Mouse (Mus musculus) NIH3T3 (cell line): ENCODE results near the gene Ptar1.
"Not testable (repeated sequence)": the region's sequence is repeated elsewhere in the genome, so short reads cannot be mapped to it uniquely, and the experiment has no call there.

Experiments used
- DNase-seq: peaks from one replicate; pipeline ENCODE4 v3.0.0-alpha.2; 2012; ENCODE audit warnings: low read depth

Gene Ptar1

GRCm38 (mm10) chr19:23687296-23688021, at the start of gene Ptar1:
Gene Ptar1 (plus strand): TSS chr19:23687429.
- peak; percentile 98 for DNase-seq

DNA sequence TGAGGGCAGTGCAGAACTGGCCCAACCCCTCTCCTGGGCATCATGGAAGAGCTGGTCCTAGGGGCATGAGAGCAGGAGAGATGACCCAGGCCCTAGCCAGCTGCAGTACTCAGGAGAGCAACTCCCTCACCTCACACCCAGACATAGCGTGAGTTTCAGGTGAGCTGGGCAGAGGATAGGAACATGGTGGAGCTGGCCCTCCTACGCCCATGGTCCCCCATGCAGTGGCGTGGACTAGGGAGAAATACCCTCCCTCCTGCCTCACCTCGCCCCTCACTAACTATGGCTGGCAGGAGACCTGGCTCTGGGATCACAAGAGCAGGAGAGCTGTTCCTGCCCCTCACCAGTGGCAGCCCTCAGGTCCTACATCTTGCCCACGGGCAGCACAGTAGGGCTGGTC, 43.4 kb upstream of the Ptar1 start:
- DNase-seq, result no peak

- DNase-seq, result no peak
Observed at GRCm38 (mm10) chr19:23645347-23645746, 41.9 kb upstream of the Ptar1 start.

DNA sequence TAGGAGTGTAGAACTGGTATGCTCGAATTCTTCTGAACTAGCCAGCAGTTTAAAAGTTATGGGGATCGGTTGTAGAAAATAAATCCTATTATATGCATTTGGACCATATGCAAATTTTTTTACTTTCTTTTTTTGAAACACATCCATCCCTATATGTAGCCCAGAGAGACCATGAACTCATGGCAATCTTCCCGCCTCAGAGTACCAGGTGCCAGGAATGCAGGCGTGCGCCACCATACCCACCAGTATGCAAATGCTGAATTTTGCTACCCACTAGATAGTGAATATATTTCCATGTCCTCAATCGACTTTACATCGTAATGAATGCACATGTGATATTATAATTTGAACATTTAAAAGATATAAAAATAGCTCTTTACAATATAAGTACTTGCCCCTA, 39.9 kb upstream of the Ptar1 start:
- DNase-seq, result no peak

GRCm38 (mm10) chr19:23652644-23653043, 34.6 kb upstream of the Ptar1 start, which contains the start of gene 1700028P14Rik:
Gene 1700028P14Rik (minus strand): TSS chr19:23652812.
- DNase-seq, result no peak

DNA sequence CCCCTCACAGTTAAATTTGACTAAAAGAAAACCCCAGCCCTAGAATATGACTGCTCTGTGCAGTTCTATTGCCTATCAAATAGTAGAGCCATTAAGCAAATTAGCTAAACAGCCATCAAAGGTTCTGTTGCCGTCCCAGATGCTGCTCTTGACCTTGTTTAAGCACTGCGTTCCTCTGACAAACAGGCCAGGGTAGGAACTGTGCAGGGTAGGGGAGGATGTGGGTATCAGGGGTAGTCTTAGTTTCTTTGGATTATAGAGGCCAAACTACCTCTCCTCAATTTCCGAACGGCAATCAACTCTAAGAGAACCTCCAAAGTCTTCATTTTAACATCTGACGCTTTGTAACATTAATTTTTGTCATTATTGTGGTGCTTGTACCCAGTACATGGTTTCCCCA, 34.1 kb upstream of the Ptar1 start:
- DNase-seq, result no peak

- DNase-seq, result no peak
Observed at GRCm38 (mm10) chr19:23657261-23657932, 29.8 kb upstream of the Ptar1 start.

GRCm38 (mm10) chr19:23658350-23658749, 28.9 kb upstream of the Ptar1 start:
- DNase-seq, result no peak

- no peak for DNase-seq
Observed at GRCm38 (mm10) chr19:23664083-23664482, 23.1 kb upstream of the Ptar1 start.

- DNase-seq, result no peak
Observed at GRCm38 (mm10) chr19:23668142-23668655, 19.0 kb upstream of the Ptar1 start.

- DNase-seq, result no peak
Observed at GRCm38 (mm10) chr19:23673021-23673420, 14.2 kb upstream of the Ptar1 start.

DNA sequence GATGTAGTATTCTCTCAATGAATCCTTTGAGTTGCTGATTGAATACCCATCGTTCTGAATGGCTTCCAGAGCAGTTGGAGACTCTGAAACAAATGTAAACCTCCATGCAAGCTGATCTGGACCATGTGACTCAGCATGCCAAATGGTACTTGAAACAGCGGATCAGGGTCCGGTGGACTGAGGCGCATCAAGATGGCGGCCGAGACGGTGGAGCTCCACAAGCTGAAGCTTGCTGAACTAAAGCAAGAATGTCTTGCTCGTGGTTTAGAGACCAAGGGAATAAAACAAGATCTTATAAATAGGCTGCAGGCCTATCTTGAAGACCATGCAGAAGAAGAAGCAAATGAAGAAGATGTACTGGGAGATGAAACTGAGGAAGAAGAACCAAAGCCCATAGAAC, 11.6 kb upstream of the Ptar1 start:
- DNase-seq, result not testable (repeated sequence)

DNA sequence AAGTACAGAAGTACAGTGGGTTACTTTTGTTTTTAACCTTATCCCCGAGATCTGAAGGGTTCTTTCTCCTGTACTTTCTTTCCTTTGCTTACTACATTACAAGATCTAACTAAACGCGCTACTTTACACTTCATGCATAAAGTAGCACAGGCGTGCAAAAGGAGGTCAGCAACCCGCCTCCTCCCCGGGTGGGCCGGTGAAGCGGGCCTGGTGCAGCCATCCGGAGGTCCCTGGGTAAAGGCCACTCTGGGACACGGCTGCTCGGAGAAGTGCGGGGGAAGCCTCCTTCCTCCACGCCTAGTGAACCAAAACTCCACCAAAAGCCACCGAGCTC, 300 bp upstream of the Ptar1 start:
- DNase-seq, result no peak

DNA sequence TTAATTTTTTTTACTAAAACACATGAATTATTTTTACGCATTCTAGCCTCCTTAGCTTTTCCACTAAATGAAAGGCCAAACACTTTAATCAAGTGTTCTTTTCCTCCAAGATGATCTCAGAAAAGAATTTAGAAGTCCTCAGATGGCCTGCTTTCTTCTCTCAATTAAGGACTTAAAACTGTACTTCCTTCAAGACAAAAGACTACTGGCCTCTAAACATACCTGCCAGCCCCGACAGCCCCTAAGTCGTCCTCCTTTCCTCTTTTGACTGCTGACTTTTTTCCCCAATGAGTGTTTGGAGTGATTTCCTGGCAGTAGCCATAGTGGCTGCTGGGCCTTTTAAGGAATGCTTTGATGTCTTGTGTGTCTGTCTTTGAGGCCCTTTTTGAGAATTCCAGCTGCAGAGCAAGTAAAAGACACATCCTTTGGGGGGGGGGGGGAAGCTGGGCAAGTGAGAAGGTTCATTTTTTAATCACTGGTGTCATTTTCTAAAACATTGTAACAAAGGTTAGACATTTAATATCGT, 1.3 kb downstream of the Ptar1 start:
- peak; percentile 26 for DNase-seq

DNA sequence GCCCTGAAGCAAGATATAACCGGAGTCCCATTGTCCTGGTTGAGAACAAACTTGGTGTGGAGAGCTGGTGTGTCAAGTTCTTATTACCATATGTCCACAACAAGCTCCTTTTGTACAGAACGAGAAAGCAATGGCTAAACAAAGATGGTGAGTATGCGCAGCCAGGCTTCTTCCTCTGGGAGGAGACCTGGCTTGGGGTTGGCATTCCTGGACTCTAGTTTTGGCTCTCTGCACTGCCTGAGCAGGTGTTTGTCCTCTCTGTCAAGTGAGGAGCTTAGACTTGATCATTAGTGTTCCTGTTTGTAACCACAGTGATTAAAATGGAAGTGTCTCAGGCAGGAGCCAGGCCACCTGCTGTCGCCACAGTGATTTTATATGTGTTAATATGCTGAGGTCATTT, 7.1 kb downstream of the Ptar1 start:
- DNase-seq, result no peak

DNA sequence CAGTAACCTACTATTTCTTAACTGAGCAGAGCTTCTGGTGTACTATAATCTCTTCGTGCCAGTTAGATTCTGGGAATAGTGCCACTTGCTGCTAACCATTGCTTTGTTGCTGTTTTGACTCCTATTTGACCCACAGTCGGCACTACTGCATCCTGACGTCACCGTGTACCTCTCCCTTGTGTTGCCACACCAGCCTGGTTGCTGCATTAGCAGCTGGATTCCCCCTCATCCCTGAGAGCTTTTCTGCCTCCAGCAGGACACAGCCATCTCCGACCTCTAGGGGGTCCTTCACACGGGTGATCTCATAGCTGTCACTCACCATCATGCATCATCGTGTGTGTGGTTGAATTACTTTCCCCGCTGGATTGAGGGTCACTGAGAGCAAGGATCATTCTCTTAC, 10.6 kb downstream of the Ptar1 start:
- DNase-seq, result peak; percentile 15

DNA sequence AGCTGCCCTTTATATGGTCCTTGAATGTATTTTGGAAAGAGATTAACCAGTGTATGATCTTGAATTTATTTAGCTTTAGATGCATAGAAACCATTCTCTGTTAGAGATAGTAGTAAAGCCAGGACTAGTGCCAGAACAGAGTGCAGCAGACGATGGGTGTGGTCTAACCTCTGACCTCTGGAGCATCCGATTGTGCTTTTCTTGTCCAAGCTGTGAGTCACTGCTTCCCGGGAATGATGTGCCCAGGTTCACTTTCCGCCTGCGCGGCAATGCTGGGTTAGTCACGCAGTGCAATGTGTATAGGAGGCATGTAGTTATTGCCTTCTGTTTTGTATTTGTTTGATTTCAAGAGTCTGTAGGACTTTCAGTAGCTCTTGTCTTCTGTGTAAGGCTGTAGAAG, 11.1 kb downstream of the Ptar1 start:
- peak; percentile 45 for DNase-seq

DNA sequence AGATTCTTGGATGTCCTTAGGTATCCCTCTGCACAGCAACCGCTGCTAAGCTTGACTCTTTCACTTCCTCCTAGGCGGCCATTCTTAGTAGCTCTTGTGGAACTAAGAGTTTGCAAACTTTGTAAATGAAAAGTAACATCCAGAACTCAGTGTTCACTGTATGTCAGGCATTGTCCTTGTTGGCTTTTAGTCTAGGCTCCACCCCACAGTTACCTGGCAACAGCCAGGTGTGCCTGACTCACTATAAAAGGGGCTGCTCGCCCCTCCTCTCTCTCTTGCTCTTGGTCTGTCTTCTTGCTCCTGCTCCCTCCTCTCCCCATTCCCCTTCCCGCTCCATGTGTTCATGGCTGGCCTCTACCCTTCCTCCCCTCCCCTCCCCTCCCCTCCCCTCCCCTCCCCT, 11.9 kb downstream of the Ptar1 start:
- DNase-seq, result no peak

DNA sequence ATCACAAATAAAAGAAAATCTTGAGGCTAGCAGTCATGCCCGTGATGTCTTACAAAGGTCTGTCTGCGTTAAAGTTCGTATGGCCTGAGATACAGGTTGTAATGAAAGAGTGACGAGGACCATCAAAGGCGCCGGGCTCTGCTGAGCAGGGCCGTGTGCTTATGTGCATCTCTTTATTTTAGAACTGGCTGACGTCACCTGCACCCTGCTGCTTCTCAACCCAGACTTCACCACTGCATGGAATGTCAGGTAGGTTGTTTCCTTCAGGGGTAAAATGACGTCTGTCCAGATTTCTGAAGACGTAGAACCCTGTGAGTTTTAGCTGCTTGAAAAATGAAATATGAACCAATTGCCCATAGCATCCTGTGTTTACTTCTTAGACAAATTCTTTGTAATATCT, 15.7 kb downstream of the Ptar1 start:
- DNase-seq, result no peak

DNA sequence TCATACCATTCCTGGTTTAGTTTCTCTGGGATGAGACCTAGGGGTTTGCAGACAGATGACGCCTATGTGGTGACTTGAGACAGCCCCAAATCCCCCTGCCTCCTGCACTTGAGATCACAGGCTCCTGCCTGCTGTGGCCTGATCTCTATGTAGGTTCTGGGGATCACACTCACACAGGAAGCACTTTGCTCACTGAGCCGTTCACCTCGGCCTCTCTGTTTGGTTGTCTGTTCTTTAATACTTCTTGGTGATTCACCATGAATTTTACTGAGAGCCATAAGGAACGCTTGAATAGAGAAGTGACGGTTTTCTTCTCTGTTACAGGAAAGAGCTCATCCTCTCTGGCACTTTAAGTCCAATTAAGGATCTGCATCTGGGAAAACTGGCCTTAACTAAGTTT, 18.2 kb downstream of the Ptar1 start:
- DNase-seq, result no peak

- no peak for DNase-seq
Observed at GRCm38 (mm10) chr19:23746506-23746905, 59.3 kb downstream of the Ptar1 start.

GRCm38 (mm10) chr19:23757011-23757410, 69.8 kb downstream of the Ptar1 start:
- DNase-seq, result peak; percentile 15

DNA sequence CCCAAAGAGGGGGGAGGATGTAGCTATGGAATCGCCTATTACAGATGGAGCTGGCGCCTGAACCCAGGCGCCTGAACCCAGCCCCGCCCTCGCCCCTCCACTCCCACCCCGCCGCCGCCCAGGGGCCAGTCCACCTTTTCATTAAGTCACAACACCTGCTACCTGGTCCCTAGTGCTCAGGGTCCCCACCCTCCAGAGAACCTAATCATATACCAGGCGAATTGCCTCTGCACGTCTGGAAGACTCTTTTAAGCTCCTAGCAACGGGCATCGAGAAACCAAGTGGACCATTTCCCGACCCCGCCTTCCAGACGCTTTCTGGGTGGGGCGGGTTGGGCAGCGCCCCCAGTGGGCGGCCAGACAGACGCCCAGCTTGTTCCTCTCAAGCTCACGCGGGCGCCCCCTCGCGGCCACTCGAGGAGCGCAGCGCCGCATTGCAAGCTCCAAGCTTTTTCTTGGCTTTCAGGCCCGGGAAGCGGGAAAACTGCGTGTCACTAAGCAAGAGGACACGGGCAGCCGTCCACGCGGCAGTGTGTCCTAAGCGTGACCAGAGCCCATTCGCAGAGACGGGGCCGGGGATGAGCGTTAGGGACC, 70.8 kb downstream of the Ptar1 start:
- peak; percentile 100 for DNase-seq
